Mouse (Mus musculus): ENCODE data around the gene Dusp28. TPM values are rescaled to one million over a fixed set of nuclear protein-coding genes. Genes with fewer than 3 reads are reported as not detected.

Dusp28 gene
- total RNA-seq, 2 experiments from 2014 or later, result 16.0 to 17.9 TPM

DNA sequence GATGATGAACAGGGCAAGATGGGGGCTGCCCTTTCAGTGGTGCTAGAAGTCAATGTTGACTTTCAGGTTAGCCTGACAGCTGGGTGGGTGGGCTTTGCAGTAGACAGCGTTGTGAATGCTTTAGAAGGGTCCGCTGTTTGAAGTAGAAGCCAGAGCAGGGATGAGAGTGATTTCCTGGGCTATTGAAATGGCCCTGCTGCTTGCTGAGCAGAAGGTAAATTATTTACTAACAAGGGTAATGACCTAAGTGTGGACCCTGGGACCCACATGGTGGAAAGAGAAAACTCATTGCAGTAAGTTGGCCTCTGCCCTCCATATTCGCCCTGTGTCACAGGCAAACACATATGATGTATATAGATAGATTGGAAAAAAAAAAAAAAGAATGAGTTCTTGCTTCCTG lies 29.7 kb downstream of the Dusp28 start:
- no peak for DNase-seq (ENCODE audit: low spot score in 2 of 2)

DNA sequence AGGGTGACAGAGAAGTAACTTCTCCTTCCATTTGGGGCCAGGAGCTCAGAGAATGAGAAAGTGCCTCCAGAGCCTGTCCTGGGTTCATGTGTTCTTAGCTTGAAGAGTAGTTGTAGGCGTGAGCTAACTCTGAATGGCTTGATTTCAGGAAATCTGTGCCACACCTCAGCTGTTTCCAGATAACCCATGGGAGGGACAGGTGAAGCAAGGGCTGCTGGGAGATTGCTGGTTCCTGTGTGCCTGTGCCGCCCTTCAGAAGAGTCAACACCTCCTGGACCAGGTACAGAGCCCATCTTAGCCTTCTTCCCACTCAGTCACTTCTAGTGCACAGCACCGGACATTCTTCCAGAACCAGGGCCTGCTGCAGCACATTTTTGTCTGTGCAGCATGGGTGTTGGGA lies 31.0 kb downstream of the Dusp28 start:
- no peak for DNase-seq (ENCODE audit: low spot score in 2 of 2)

DNA sequence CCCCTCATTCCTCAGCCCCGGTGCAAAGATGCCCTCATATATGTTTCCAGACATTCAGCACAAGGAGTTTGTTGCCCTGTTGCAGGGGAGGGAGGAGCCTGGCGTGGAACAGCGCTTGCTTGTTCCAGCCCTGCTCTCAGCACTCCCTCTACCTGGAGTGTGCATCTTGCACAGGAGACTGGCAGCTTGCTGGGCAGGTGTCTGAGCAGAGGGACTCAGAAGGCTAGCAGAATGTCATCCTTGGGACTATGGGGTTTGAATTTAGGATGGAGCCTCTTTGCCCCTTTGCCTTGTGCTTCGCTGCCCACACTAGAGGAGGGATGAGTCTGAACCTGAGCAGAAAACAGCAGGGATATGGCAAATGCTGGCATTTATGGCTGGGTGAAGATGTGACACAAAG lies 33.0 kb downstream of the Dusp28 start:
- DNase-seq (ENCODE audit: low spot score in 2 of 2), result no peak

DNA sequence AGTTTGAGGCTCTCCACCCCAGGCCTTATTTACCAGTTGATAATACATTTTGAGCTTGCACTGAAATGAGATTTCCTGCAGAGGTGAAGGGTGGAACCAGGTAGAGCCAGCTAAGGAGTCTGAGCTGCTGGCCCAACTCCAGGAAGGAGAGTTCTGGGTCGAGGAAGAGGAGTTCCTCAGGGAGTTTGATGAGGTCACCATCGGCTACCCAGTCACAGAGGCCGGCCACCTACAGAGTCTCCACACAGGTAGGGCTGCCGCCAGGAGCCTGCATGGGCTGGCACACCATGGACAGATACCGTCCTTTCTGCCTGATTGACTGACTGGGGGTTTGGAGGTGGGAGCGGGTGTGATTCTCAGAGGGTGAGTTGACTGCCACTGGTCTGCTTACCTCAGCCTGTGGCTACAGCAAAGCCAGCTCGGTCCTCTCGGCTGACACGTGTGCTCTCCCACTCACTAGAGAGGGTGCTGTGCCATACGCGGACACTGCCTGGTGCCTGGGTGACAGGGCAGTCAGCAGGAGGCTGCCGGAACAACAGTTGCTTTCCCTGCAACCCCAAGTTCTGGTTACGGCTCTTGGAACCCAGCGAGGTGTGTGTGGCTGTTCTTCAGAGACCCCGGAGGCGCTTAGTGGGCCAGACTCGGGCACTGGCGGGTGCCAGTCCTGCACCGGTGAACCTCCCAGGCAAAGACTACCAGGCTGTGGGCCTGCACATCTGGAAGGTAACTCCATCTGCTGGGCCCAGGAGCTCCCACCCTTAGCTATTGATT lies 36.6 kb downstream of the Dusp28 start:
- no peak for DNase-seq (ENCODE audit: low spot score in 2 of 2)

DNA sequence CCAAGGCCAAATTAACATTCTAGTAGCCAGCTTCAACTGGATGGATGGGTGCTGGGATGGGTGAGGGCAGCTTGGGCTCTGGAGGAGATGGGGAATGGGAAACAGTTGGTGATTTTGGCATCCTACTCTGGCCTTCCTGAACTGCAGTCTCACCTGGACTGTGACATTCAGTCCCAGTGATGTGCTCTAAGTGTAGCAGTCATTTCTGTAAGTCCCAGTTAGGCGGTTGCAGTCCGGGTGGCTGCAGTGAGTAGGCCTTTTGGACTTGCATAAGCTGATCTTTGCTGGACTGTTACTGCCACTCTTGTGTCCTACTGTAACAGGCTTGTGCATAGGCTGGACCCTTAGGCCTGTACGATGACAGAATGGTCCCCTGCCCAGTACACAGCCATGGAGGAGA lies 41.2 kb downstream of the Dusp28 start:
- DNase-seq (ENCODE audit: low spot score in 2 of 2), result no peak

DNA sequence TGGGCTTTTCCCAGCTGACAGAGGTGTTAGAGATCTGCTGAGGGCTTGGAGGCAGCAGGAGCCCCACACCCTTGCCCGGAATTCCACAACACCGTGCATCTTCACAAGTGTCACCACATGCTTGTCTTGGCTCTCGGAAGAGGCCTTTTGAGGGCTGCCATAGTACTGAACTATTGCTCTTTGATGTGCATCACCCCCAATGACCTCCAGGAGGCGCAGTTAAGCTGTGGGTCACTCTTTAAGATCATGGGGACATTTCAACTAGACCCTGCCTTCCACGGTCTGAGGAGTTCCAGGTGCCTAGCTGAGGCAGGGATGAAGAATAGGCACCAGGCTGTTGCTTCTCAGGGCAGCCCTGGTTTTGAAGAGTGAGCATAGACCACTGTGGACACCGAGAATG lies 42.6 kb downstream of the Dusp28 start:
- DNase-seq (ENCODE audit: low spot score in 2 of 2), result no peak

DNA sequence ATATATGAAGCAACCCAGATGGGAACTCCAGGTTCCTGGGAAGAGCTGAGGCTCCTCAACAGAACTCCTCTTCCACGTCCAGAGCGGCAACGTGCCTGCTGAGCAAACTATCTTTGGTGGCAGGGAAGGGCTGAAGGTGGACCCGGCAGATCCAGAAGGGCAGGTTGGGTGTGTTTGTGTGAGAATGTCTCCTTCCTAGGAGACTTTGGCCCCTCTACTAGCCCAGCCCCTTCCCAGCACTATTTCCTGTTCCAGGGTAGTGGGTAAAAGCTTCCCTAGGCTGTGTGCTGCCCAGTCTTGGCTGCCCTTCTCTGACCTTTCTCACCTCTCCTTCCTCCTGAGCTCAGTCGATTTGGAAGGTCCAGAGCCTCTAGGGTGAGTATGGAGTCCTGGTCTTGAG lies 43.8 kb downstream of the Dusp28 start, which contains the start of gene Gpr35:
Gene Gpr35 (plus strand): TSS at position 259 of the 400 bp plus-strand sequence.
- DNase-seq (ENCODE audit: low spot score in 2 of 2), result no peak

DNA sequence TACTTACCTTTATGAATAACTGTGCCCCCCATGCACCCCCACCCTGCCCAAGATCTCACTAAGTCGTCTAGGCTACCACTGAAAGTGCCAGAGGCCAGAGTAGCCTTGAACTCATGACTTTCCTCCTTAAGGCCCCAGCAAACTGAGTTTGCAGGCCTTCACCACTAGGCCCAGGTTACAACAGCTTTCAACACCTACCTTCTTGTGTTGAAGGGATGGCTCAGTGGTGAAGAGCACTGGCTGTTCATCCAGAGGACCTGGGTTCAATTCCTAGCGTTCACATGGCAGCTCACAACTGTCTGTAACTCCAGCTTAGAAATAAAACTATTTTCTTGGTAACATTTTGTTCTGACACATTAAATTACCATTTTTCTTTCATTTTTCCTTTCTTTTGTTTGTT lies 46.9 kb downstream of the Dusp28 start:
- no peak for DNase-seq (ENCODE audit: low spot score in 2 of 2)

DNA sequence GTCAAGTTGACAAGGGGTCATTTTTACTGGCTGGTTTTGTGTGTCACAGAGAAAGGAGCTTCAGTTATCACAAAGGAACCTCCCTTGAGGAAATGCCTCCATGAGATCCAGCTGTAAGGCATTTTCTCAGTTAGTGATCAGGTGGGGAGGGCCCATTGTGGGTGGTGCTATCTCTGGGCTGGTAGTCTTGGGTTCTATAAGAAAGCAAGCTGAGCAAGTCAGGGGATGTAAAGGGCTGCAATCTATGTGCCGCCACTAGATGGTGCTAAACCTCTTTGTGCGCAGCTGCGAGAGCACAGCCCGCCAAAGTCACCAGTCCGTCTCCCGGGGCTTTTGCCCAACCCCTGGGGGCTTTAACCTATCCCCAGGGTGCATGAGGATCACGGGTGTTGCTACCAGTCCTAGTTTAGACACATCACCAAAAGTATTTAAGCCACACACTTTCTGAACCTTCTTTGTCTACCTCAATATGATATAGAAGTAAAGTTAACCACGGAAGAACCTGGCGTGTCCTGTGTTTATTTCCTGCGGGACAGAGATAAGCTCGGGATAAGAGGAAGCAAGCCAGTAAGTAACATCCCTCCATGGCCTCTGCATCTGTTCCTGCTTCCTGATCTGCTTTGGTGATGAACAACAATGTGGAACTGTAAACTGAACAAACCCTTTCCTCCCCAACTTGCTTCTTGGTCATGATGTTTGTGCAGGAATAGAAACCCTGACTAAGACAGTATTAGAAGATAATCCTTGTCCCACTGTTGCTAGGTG lies 50.0 kb downstream of the Dusp28 start:
- peak; percentile 50 to 86 for DNase-seq (ENCODE audit: low spot score in 2 of 2)

Other genes with a start within 250 kb of the Dusp28 start
- gene Gpc1, start 75.3 kb upstream of the Dusp28 start, total RNA-seq (2021), result 100 to 1,000 TPM; 136 to 139 TPM
- under 1 TPM; 0.42 to 0.53 TPM for gene Ankmy1, start 4.1 kb upstream of the Dusp28 start, total RNA-seq (2021)
- gene Rnpepl1, start 3.8 kb downstream of the Dusp28 start, total RNA-seq (2021), result 10 to 100 TPM; 32.5 to 33.6 TPM
- gene Capn10, start 27.4 kb downstream of the Dusp28 start, total RNA-seq (2021), result 10 to 100 TPM; 42.4 to 43.2 TPM
- under 1 TPM; 0.52 to 0.71 TPM for gene Gpr35, start 43.9 kb downstream of the Dusp28 start, total RNA-seq (2021)
- gene Aqp12, start 99.4 kb downstream of the Dusp28 start, total RNA-seq (2021), result not detected
- gene Kif1a, start 195.0 kb downstream of the Dusp28 start, total RNA-seq (2021), result 100 to 1,000 TPM; 637 to 653 TPM
- gene Agxt, start 228.3 kb downstream of the Dusp28 start, total RNA-seq (2021), result not detected